Mouse (Mus musculus): ENCODE data around the gene Fam8a1.

DNA sequence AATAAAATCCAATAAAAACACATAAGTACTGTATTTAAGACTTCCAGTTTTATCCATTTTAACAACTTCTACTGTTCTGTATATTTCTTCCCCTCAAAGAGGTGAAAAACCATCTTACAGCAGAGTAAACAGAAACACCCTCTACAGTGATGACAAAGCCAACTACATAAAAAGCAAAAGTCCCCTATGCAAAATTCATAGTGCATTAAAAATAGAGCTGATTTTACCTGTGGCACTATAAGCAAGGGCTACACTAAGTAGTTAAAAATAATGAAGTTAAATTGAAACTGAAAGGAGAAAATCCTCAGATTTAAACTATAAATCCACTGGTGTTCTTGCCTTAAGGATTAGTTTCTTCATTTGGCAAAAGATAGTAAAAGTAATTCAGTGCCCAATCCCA is 51.7 kb downstream of the Fam8a1 start:
- TF ChIP-seq EP300 (IDR thresholded peaks at IDR 0.05; ENCODE audit: insufficient read depth, low read depth, low read length) = no peak
- no peak for TF ChIP-seq CTCF (IDR thresholded peaks at IDR 0.05; ENCODE audit: low read depth, low read length)
- TF ChIP-seq POLR2A (IDR thresholded peaks at IDR 0.05; ENCODE audit: insufficient read depth, low read length) = no peak

All from ES-Bruce4 (cell line).